Mouse (Mus musculus) forebrain, embryonic 15.5 days (tissue): ENCODE measurements around the gene Nfib. TPM values are rescaled to one million over a fixed set of nuclear protein-coding genes. Genes with fewer than 3 reads are reported as not detected.

Experiments
- ATAC-seq: fragments of 200-750 bp; cut with Nextera tagmentation; replicated peaks from 2 replicates; pipeline ENCODE4 v1.8.0; 2017; ENCODE audit warnings: mild to moderate bottlenecking, moderate TSS enrichment, moderate library complexity
- H3K27ac ChIP-seq: fragments of 300-500 bp; sonication (generic); replicated peaks from 2 replicates; pipeline ENCODE4 v1.5.1; 2015; ENCODE audit warnings: mild to moderate bottlenecking, inconsistent platforms
- H3K27me3 ChIP-seq: fragments of 300-500 bp; sonication (generic); 2 replicates; pipeline ENCODE4 v1.6.1; 2015; ENCODE audit warnings: inconsistent platforms
- H3K36me3 ChIP-seq: fragments of 300-500 bp; sonication (generic); 2 replicates; pipeline ENCODE4 v1.6.1; 2015; ENCODE audit warnings: mild to moderate bottlenecking, inconsistent platforms
- H3K4me1 ChIP-seq: fragments of 300-500 bp; sonication (generic); 2 replicates; pipeline ENCODE4 v1.6.1; 2015; ENCODE audit warnings: inconsistent platforms
- H3K4me2 ChIP-seq: fragments of 300-500 bp; sonication (generic); replicated peaks from 2 replicates; pipeline ENCODE4 v1.6.1; 2015; ENCODE audit warnings: mild to moderate bottlenecking, inconsistent platforms
- H3K4me3 ChIP-seq: fragments of 300-500 bp; sonication (generic); 2 replicates; pipeline ENCODE4 v1.5.1; 2015; ENCODE audit warnings: mild to moderate bottlenecking, inconsistent platforms
- H3K9ac ChIP-seq: fragments of 300-500 bp; sonication (generic); replicated peaks from 2 replicates; pipeline ENCODE4 v1.6.1; 2015; ENCODE audit warnings: mild to moderate bottlenecking, inconsistent platforms
- H3K9me3 ChIP-seq: fragments of 300-500 bp; sonication (generic); 2 replicates; pipeline ENCODE4 v1.6.1; 2016; ENCODE audit warnings: inconsistent platforms
- WGBS: fragments of 180-500 bp; shearing (Covaris S2); methylation state at CpG from one replicate; pipeline ENCODE4 v1.1.7; 2015; ENCODE audit warnings: mixed read lengths; 5-methylcytosine and 5-hydroxymethylcytosine counted together
- polyA plus RNA-seq: library from polyadenylated mRNA; unstranded; fragments of >200 nt; fragmentation: Nextera tagmentation; extraction: Ambion mirVana; gene quantifications from 2 replicates; pipeline ENCODE4 v1.2.1, GENCODE M21; 2015

Gene Nfib
- polyA plus RNA-seq, 1 experiment from 2014 or later: 282 TPM

DNA sequence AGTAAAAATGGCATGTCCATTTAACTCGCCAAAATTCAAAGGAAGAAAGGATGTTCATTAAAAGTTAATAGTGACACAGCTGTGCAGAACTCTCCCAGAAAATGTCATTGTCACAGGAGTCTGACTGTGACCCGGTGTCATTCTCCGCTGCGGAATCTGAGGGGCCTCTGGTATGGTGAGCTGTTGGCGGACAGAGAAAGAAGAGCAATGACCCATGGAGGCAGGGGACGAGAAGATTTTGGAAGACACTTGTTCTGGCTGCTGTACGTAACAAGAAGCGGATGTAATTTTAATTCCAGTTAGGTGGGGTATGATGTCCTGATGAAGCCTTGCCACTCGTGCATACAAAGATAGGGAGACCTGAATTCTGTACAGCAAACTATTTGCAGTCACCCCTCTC is 120.0 kb downstream of the Nfib start:
- no peak for ATAC-seq
- 58% methylated on average over 9 of the region's 9 CpGs for WGBS
- Histone ChIP-seq H3K4me2 (0 out of 2 replicates have a peak overlapping the region, but pooled peaks have one; percentile 12), H3K27me3 (no peaks in the 10 kb centered on the region), H3K36me3 (no peaks in the 10 kb centered on the region), H3K9ac (no peak overlapping the region), H3K4me3 (no peak overlapping the region), H3K4me1 (peaks cover 19% of the 10 kb centered on the region), H3K9me3 (no peaks in the 10 kb centered on the region), H3K27ac (peak overlapping the region; percentile 64)

DNA sequence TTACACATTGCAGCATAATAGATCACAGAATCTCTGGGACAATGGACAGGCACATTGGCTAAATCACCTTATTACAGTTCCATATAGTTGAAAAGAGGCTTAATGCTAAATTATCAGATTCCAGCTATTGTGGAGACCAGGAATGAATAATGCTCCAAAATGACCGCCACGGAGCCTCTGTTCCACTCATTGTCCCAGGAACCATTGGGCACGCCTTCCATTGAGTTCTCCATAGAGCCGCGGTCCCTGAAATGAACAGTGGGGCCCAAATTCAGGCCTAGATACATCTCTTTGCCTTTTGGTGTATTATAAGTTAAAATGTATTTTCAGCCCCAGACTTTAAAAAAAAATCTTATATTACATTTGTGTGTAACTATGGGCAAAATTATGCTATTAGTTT is 120.5 kb downstream of the Nfib start:
- H3K27me3 ChIP-seq: no peaks in the 10 kb centered on the region

DNA sequence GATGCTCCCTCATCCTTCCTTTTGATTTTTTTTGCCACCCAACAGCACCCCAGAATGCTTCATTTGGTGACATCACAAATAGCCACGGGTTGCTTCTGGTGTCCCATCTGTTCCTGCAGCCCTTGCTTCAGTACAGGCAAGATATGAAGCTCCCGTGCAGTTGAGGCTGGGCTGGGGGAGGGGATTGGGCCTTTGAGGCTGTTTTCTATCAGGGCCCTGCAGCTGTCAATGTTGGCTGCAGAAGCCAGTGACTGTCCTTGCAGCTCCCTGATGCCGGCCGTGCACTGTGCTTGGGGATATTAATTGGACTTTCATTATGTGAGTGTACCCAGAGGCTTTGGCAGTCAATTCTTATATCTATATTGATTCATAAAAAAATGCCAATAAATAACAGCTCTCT is 121.0 kb downstream of the Nfib start:
- H3K36me3 ChIP-seq: no peaks in the 10 kb centered on the region
- H3K27ac ChIP-seq: peak overlapping the region; percentile 72
- H3K9ac ChIP-seq: no peak overlapping the region
- H3K4me2 ChIP-seq: no peak overlapping the region
- no peaks in the 10 kb centered on the region for H3K27me3 ChIP-seq
- peak; percentile 79 for ATAC-seq
- H3K4me1 ChIP-seq: peaks cover 19% of the 10 kb centered on the region
- no peak overlapping the region for H3K4me3 ChIP-seq
- WGBS: 18% methylated on average over 4 of the region's 4 CpGs
- no peaks in the 10 kb centered on the region for H3K9me3 ChIP-seq

More for the DNA sequence above, 120.5 kb downstream of the Nfib start:
- no peak overlapping the region for H3K9ac ChIP-seq
- H3K4me3 ChIP-seq: no peak overlapping the region
- peaks cover 19% of the 10 kb centered on the region for H3K4me1 ChIP-seq
- no peaks in the 10 kb centered on the region for H3K36me3 ChIP-seq
- H3K9me3 ChIP-seq: no peaks in the 10 kb centered on the region
- no peak overlapping the region; the same call in 1 of the 2 replicates for H3K4me2 ChIP-seq
- no peak for ATAC-seq
- WGBS: 23% methylated on average over 5 of the region's 5 CpGs
- H3K27ac ChIP-seq: peak overlapping the region; percentile 64

DNA sequence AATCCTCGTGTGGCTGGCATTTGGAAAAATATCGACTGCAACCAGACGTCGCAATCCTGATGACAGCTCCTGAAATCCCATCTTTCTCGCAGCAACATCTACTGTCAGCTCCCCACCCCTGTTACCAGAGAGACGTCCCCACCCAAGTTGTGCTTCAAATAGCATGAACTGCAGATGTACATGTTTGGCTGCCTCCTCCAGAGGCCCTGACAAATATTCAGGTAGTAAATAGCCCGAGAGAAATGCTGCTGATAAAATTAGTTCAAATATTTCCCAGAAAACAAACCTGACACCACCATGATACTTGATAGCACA is 132.3 kb downstream of the Nfib start:
- Histone ChIP-seq H3K4me2 (peak overlapping the region; percentile 21), H3K4me3 (no peak overlapping the region), H3K9me3 (no peaks in the 10 kb centered on the region), H3K27me3 (no peaks in the 10 kb centered on the region), H3K4me1 (peaks cover 23% of the 10 kb centered on the region), H3K36me3 (no peaks in the 10 kb centered on the region), H3K9ac (no peak overlapping the region), H3K27ac (peak overlapping the region; percentile 84)
- peak; percentile 77; the same call in 1 of the 2 replicates for ATAC-seq
- 36% methylated on average over 7 of the region's 7 CpGs for WGBS

DNA sequence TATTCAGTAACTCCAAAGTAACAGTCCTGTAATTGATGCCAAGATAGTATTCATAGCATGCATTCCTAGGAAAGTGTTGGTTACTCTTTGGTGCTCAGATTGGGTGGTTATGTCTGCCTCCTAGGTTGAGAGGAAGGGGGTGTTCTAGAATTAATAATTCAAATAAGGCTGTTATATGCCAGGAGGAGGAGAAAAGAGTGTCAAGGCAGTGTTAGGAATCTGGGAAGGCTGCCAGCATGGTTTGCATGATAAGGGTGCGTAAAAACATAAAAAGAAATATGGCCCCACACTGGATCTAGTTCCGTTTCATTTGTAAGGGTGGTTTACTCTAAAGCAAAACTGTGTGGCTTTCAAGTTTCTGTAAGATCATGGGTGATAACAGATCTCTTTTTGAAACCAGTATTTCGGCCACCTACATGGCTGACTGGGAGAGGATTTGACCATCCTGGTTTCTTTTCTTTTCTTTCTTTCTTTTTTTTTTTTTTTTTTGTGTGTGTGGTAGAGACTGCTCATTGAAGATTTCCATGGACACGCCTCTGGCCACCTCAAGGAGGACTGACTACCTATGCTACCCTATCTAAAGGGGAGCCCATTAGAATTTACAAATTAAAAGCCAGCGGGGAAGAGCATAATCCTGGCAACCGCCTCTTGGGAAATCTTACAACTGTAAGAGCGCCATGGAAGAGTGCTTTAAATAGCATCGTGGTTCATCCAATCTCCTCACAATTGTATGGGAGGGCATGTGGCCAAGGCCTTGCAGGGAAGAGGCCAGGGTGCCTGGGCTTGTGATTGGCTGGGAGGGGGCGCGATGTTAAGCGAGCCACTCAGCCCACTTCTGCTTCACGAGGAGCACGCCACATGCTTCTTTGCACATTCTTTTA is 132.9 kb downstream of the Nfib start:
- Histone ChIP-seq H3K4me1 (peaks cover 23% of the 10 kb centered on the region), H3K9me3 (no peaks in the 10 kb centered on the region), H3K9ac (no peak overlapping the region), H3K27ac (peak overlapping the region; percentile 84), H3K27me3 (no peaks in the 10 kb centered on the region), H3K36me3 (no peaks in the 10 kb centered on the region), H3K4me2 (peak overlapping the region; percentile 21), H3K4me3 (no peak overlapping the region)
- ATAC-seq: peak; percentile 88
- WGBS: 28% methylated on average over 13 of the region's 13 CpGs

DNA sequence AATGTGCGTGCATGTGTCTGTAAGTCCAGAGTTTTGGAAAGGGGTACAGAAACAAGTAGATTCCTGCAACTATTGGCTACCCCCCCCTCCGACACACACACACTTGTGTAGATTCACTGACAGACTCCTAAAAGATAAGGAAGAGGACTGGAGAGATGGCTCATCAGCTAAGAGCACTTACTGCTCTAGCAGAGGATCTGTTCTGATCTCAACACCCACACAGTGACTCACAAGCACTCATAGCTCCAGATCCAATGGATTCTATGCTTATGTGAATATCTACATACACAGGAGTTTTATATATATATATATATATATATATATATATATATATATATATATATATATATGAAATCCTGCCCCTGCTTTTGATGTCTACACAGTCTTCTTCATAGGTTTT is 146.7 kb downstream of the Nfib start:
- H3K4me2 ChIP-seq: no peak overlapping the region
- ATAC-seq: no peak
- H3K4me1 ChIP-seq: peaks cover 19% of the 10 kb centered on the region
- no peak overlapping the region for H3K4me3 ChIP-seq
- no peaks in the 10 kb centered on the region for H3K9me3 ChIP-seq
- H3K27ac ChIP-seq: no peak overlapping the region
- no peaks in the 10 kb centered on the region for H3K27me3 ChIP-seq
- 93% methylated on average over 2 of the region's 2 CpGs for WGBS
- no peak overlapping the region for H3K9ac ChIP-seq
- H3K36me3 ChIP-seq: no peaks in the 10 kb centered on the region

DNA sequence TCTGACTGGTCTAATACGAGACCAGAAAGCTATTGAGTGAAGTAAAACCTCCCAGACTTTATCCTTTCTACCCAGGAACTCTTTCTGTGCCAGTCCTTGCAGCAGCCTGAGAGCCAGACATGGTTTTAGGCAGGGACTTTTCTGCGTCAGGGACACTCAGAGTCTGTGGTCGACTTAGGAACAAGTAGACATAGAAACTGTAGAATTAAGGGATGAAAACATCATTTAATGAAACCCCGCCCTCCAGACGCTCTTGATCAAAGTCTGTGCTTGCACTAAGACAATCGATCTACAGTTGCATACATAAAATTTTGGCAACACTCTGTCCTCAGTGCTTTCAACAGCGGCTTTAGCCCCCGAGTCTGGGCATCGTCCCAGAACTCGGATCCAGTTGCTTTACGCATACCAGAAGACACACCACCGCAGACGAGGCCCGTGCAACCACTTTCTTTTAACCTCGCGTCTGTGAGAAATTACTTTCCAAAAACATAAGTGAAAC is 149.8 kb downstream of the Nfib start:
- Histone ChIP-seq H3K4me3 (no peak overlapping the region), H3K4me1 (peaks cover 19% of the 10 kb centered on the region), H3K9ac (no peak overlapping the region; the same call in 1 of the 2 replicates), H3K27me3 (no peaks in the 10 kb centered on the region), H3K27ac (peak overlapping the region; percentile 62), H3K9me3 (no peaks in the 10 kb centered on the region), H3K36me3 (no peaks in the 10 kb centered on the region), H3K4me2 (0 out of 2 replicates have a peak overlapping the region, but pooled peaks have one; percentile 12)
- WGBS: 37% methylated on average over 16 of the region's 16 CpGs
- peak; percentile 69; the same call in 1 of the 2 replicates for ATAC-seq

DNA sequence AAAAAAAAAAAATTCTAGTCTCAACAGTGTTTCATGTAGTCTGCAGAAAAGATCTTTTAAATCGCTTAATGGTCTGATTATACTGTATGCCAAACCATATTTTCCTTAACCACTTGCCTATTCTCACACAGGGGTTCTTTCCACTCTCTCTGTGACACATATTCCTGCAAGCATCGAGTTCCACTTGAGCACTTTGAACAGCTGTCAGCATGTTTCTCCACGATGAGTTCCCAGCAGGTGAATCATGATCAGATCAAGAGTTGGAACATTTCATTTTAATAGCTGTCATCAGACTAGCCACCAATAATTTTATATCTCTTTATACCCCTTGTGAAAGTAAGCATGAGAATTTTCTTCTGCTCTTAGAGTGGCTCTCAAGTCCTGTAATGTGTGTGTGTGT is 151.9 kb downstream of the Nfib start:
- no peak for ATAC-seq
- no peaks in the 10 kb centered on the region for H3K36me3 ChIP-seq
- H3K27ac ChIP-seq: no peak overlapping the region
- peaks cover 26% of the 10 kb centered on the region for H3K4me1 ChIP-seq
- H3K9me3 ChIP-seq: no peaks in the 10 kb centered on the region
- H3K9ac ChIP-seq: no peak overlapping the region
- H3K4me3 ChIP-seq: no peak overlapping the region
- no peak overlapping the region for H3K4me2 ChIP-seq
- WGBS: 80% methylated on average over 3 of the region's 3 CpGs
- no peaks in the 10 kb centered on the region for H3K27me3 ChIP-seq

DNA sequence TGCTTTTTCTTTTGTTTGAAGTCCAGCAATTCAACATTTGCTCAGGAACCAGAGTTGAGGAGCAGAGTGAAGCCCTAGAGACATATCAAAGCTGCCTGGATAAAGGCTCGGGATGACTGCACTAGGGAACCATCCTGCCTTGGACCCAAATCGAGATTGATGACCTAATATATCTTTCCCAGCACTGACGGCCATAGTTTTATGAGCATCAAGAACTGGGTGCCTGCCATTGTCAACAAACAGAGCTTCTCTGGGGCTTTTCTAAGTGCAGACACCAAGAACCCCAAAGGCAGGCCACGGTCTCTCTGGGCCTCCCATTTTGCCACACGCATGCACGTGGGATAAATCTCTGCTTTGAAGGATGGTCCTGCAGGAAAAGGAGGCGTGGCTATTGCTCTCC is 153.3 kb downstream of the Nfib start:
- no peak overlapping the region for H3K9ac ChIP-seq
- WGBS: 84% methylated on average over 7 of the region's 7 CpGs

DNA sequence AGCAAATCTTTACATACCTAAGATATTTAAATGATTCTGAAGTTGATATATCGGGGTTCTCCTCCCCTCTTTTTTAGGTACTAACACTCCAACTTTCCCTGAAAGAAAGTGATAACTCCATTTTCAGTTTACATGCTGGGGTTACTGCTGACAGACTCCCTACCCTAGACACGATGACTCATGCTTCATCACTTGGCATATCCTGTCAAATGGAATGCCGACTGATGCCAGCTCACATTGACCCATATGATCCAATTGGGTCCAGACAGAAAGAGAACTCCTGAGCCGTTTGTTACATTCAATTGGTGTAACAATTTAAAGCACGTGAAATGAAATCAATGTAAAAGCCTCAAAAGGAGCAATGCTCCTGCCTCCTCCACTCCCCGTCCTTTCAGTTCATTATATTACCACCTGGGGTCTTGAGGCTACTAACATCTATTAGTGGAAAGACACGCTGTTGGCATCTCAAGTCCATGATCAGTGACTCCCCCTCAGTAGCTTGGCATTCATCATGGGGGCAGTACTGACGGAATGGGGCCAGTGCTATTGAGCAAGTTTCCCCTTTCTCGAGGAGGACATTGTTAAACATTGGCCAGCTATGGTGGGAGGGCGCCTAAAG is 155.7 kb downstream of the Nfib start:
- H3K4me3 ChIP-seq: no peak overlapping the region
- no peak for ATAC-seq
- no peaks in the 10 kb centered on the region for H3K9me3 ChIP-seq
- H3K9ac ChIP-seq: no peak overlapping the region
- H3K36me3 ChIP-seq: no peaks in the 10 kb centered on the region
- H3K27me3 ChIP-seq: no peaks in the 10 kb centered on the region
- peaks cover 11% of the 10 kb centered on the region for H3K4me1 ChIP-seq
- no peak overlapping the region for H3K27ac ChIP-seq
- WGBS: 65% methylated on average over 10 of the region's 10 CpGs
- no peak overlapping the region for H3K4me2 ChIP-seq

More for the DNA sequence above, 153.3 kb downstream of the Nfib start:
- Histone ChIP-seq H3K4me3 (no peak overlapping the region), H3K4me1 (peaks cover 26% of the 10 kb centered on the region), H3K27ac (no peak overlapping the region), H3K9me3 (no peaks in the 10 kb centered on the region), H3K4me2 (no peak overlapping the region), H3K27me3 (no peaks in the 10 kb centered on the region), H3K36me3 (no peaks in the 10 kb centered on the region)
- ATAC-seq: no peak

DNA sequence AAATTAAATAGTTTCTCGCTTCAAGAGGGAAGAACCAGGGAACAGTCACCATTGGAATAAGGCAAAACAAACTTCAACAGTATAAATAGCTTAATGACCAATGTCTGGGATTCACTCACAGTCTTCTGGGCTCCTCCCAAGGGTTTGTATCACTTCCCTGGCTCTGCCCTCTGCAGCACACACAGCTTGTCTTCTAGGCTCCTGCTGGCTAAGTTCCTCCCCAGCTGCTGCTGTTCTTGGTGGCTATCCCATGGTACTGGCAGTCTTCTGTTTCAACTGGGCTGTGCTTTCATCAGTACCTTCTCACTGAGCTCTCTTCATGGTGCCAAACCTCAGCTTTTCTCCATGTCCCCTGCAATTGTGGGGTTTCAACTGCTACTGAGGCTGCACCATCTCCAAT is 157.3 kb downstream of the Nfib start:
- no peak overlapping the region for H3K4me2 ChIP-seq
- H3K27ac ChIP-seq: no peak overlapping the region
- H3K4me3 ChIP-seq: no peak overlapping the region
- no peak overlapping the region for H3K9ac ChIP-seq
- WGBS: 90% methylated on average over 1 of the region's 1 CpGs
- no peak for ATAC-seq
- no peaks in the 10 kb centered on the region for H3K27me3 ChIP-seq
- H3K36me3 ChIP-seq: no peaks in the 10 kb centered on the region
- H3K9me3 ChIP-seq: no peaks in the 10 kb centered on the region
- peaks cover 22% of the 10 kb centered on the region for H3K4me1 ChIP-seq

DNA sequence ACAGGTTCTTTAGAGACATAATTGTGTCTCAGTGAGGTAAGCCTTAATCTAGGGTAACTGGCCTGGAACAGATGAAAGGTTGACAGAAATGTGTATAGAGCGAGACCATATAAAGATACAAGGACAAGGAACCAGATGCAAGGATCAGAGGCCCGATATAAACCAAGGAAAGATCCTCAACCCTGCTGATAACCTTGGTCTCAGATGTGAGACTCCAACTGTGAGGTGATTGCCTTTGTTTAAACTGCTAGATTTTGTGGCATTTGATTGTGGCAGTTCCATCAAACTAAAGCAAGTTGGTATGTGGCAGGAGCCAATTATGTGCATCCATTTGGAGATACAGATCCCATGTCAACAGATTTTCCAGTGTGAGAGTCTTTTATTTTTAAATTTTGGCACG is 161.6 kb downstream of the Nfib start:
- no peak overlapping the region for H3K4me3 ChIP-seq
- no peak overlapping the region for H3K9ac ChIP-seq
- no peak for ATAC-seq
- H3K4me1 ChIP-seq: peaks cover 38% of the 10 kb centered on the region
- no peak overlapping the region for H3K4me2 ChIP-seq
- no peaks in the 10 kb centered on the region for H3K36me3 ChIP-seq
- WGBS: 52% methylated on average over 3 of the region's 3 CpGs
- H3K27me3 ChIP-seq: no peaks in the 10 kb centered on the region
- H3K27ac ChIP-seq: peak overlapping the region; percentile 97
- no peaks in the 10 kb centered on the region for H3K9me3 ChIP-seq
